Mouse (Mus musculus) heart, adult 18-20 months (tissue): ENCODE measurements around the gene Duox1. TPM values are rescaled to one million over a fixed set of nuclear protein-coding genes. Genes with fewer than 3 reads are reported as not detected.

Experiments
- DNase-seq, 2 experiments: peaks; one replicate each; pipeline ENCODE4 v3.0.0; 2021 to 2022; ENCODE audit warnings: mixed read lengths in 1 of 2
- long read RNA-seq, 2 experiments: library from polyadenylated mRNA; stranded (forward); transcript quantifications; one replicate each; pipeline ENCODE4 v2.0.0; 2021
- total RNA-seq, 2 experiments: library from RNA; stranded (reverse); gene quantifications; 2 replicates each; pipeline ENCODE4 v1.2.3; 2021

Duox1 gene
- total RNA-seq: under 1 TPM; 0.17 to 0.28 TPM
- long read RNA-seq, experiment 1: 0 reads
- long read RNA-seq, experiment 2: 0 reads

- no peak for DNase-seq
These were observed at the start of gene Duox1 for GRCm38 (mm10) chr2:122315372-122315771. Gene Duox1 (plus strand): TSS chr2:122315672.

- DNase-seq: no peak
These were observed 48.9 kb upstream of the Duox1 start for GRCm38 (mm10) chr2:122266407-122267193.

- no peak for DNase-seq
These were observed 36.7 kb upstream of the Duox1 start for GRCm38 (mm10) chr2:122278769-122279168.

GRCm38 (mm10) chr2:122284091-122284490 lies 31.4 kb upstream of the Duox1 start:
- DNase-seq: no peak

GRCm38 (mm10) chr2:122286137-122286536 lies 29.3 kb upstream of the Duox1 start:
- peak; percentile 24 to 67 for DNase-seq

GRCm38 (mm10) chr2:122294916-122295315 lies 20.6 kb upstream of the Duox1 start:
- DNase-seq: no peak

- peak in 1 of 2 experiments; percentile 12 for DNase-seq
These were observed 18.0 kb upstream of the Duox1 start for GRCm38 (mm10) chr2:122297271-122298095.

GRCm38 (mm10) chr2:122298096-122298499 lies 17.4 kb upstream of the Duox1 start, which contains the start of gene Duox2:
Gene Duox2 (minus strand): TSS chr2:122298449.
- DNase-seq: no peak

GRCm38 (mm10) chr2:122298596-122299490 lies 16.6 kb upstream of the Duox1 start, which contains the start of gene Duoxa2:
Gene Duoxa2 (plus strand): TSS chr2:122298900.
- DNase-seq: peak in 1 of 2 experiments; percentile 32

- no peak for DNase-seq
These were observed 15.4 kb upstream of the Duox1 start for GRCm38 (mm10) chr2:122299911-122300655.

GRCm38 (mm10) chr2:122300656-122301020 lies 14.8 kb upstream of the Duox1 start:
- no peak for DNase-seq

- peak in 1 of 2 experiments; percentile 35 for DNase-seq
These were observed 14.2 kb upstream of the Duox1 start for GRCm38 (mm10) chr2:122301081-122301920.

- DNase-seq: no peak
These were observed 13.4 kb upstream of the Duox1 start for GRCm38 (mm10) chr2:122301921-122302573.

GRCm38 (mm10) chr2:122302574-122303241 lies 12.8 kb upstream of the Duox1 start:
- peak; percentile 53 to 73 for DNase-seq

GRCm38 (mm10) chr2:122304544-122304943 lies 10.9 kb upstream of the Duox1 start:
- no peak for DNase-seq

GRCm38 (mm10) chr2:122305097-122305892 lies 10.2 kb upstream of the Duox1 start:
- DNase-seq: no peak

GRCm38 (mm10) chr2:122306184-122306583 lies 9.3 kb upstream of the Duox1 start:
- no peak for DNase-seq

- no peak for DNase-seq
These were observed 5.8 kb upstream of the Duox1 start for GRCm38 (mm10) chr2:122309647-122310046.
